Mouse (Mus musculus): ENCODE results near the gene Tmprss12.
"Not testable (repeated sequence)": the region's sequence is repeated elsewhere in the genome, so short reads cannot be mapped to it uniquely, and the experiment has no call there.

Gene Tmprss12

GRCm38 (mm10) chr15:100280626-100281025 lies at the start of gene Tmprss12:
TSS of gene Tmprss12 (plus strand) at chr15:100280837.
- no peak for DNase-seq (ENCODE audit: low read depth)

GRCm38 (mm10) chr15:100231616-100232525 lies 48.8 kb upstream of the Tmprss12 start:
- DNase-seq (ENCODE audit: low read depth), result no peak

GRCm38 (mm10) chr15:100235208-100235965 lies 45.2 kb upstream of the Tmprss12 start:
- no peak for DNase-seq (ENCODE audit: low read depth)

DNA sequence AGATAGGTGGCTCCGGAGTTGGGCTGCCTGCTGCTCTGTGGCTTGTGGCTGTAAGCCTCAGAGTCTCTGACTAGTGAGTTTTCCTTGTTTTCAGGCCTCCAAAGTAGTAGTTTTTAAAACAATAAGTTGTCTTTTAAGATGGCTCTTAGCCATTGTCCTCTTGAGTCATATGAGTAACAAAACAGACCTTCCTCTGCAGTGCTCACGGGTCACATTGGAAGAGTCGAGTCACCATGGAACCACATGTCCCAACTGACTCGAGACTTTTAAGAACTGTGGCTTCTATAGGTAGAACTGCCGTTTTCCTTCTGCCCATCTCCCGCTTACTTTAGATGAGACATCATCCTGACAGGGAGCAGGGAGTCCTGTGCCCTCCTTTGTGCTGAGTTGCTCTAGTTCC lies 43.7 kb upstream of the Tmprss12 start:
- DNase-seq (ENCODE audit: low read depth), result no peak

GRCm38 (mm10) chr15:100241780-100242179 lies 38.9 kb upstream of the Tmprss12 start:
- DNase-seq (ENCODE audit: low read depth), result no peak

- DNase-seq (ENCODE audit: low read depth), result no peak
Measured at GRCm38 (mm10) chr15:100245951-100246350, 34.7 kb upstream of the Tmprss12 start.

DNA sequence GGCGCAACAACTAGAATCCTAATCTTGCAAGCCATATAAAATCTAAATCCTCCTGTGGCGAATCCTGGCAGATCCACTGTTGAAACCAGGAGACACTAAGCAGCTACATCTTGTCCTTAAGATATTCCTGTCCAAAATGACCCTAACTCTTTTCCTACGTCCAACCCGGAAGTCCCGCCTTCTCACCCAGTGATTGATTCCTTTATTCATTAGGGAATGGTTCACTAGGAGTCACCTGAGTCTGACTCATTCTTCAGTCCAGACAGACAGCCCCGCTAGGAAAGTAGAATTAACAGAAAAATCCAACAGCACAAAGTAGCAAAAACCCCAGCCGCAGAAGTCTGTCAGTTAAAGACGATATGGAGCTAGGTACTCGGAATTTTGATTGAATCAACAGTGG lies 33.3 kb upstream of the Tmprss12 start:
- no peak for DNase-seq (ENCODE audit: low read depth)

GRCm38 (mm10) chr15:100248665-100249433 lies 31.8 kb upstream of the Tmprss12 start:
- no peak for DNase-seq (ENCODE audit: low read depth)

DNA sequence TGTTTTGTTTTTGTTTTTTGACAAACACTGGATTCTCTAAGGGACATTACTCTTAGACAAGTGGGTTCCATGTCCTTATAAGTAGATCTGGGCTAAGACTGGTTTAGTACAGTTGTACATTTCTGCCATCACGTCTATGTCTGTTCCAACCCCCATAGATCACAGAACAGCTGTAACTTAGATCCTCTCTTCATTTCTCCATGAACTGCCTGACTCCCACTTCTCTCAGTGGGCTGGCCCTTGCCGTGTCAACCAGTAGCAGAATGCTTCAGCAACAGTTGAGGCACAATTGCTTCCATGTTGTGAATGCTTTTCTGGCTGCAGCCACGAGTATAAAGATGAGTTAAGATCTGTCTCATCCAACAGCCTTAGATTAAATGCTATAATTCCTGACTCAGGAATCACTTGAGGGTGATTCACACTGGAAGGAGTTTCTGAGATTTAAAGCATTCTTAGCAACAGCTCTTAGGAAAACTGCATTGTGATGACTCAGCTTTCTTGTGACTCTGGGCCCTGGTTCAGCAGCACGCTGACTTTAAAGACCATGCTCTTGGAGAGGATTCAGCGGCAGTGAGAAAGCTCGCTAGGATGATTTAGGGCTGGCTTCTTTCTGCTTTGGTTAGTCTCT lies 29.4 kb upstream of the Tmprss12 start:
- DNase-seq (ENCODE audit: low read depth), result peak; percentile 75

DNA sequence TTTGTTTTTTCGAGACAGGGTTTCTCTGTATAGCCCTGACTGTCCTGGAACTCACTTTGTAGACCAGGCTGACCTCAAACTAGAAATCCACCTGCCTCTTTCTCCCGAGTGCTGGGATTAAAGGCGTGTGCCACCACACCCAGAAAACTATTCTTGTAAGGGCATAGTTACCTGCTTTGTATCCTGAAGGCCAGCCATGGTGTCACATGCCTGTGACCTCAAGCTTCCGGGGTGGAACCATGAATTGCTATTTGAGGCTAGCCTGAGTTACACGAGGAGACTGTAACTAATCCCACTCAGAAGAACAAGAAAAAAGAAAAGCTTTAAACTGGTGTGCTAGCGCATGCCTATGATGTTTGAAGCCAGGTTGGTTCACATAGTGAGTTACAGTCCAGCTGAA lies 24.3 kb upstream of the Tmprss12 start:
- DNase-seq (ENCODE audit: low read depth), result no peak

- no peak for DNase-seq (ENCODE audit: low read depth)
Measured at GRCm38 (mm10) chr15:100257305-100257704, 23.3 kb upstream of the Tmprss12 start.

- DNase-seq (ENCODE audit: low read depth), result no peak
Measured at GRCm38 (mm10) chr15:100258646-100259425, 21.8 kb upstream of the Tmprss12 start.

- DNase-seq (ENCODE audit: low read depth), result not testable (repeated sequence)
Measured at GRCm38 (mm10) chr15:100260351-100260750, 20.3 kb upstream of the Tmprss12 start.

GRCm38 (mm10) chr15:100263246-100263905 lies 17.3 kb upstream of the Tmprss12 start:
- no peak for DNase-seq (ENCODE audit: low read depth)

- DNase-seq (ENCODE audit: low read depth), result no peak
Measured at GRCm38 (mm10) chr15:100265586-100266325, 14.9 kb upstream of the Tmprss12 start.

DNA sequence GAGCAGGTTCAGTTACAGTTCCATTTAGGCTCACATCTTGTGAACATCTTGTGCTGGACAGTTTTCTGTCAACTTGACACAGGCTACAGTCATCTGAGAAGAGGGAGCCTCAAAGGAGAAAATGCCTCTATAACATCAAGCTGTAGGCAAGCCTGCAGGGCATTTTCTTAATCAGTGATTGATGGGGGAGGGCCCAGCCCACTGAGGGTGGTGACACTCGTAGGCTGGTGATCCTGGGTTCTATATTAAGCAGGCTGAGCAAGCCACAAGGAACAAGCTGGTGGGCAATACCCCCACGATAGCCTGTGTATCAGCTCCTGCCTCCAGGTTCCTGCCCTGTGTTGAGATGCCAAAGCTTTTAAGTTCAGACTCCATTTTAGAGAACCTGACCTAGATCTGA lies 11.7 kb upstream of the Tmprss12 start:
- no peak for DNase-seq (ENCODE audit: low read depth)

- no peak for DNase-seq (ENCODE audit: low read depth)
Measured at GRCm38 (mm10) chr15:100269776-100270175, 10.9 kb upstream of the Tmprss12 start.

DNA sequence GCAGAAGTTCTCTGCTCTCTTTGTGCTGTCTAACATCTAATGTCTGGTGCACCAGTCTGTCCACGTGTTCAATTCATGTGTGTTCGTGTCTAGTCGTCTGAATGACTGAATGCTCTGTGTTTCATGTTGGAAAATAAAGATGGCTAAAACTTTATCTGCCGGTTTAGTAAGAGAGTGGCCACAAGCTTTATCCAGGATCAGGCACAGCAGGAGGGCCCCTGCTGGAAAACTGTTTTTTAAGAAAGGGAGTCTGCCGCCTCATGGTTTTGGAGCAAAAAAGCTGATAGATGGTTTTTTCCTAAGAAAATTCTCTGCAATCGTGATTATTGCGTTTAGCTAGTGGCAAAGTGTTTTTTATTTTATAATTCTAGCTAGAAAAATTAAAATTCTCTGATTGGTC lies 10.0 kb upstream of the Tmprss12 start:
- DNase-seq (ENCODE audit: low read depth), result not testable (repeated sequence)

GRCm38 (mm10) chr15:100271411-100271810 lies 9.2 kb upstream of the Tmprss12 start:
- no peak for DNase-seq (ENCODE audit: low read depth)

Measured in fibroblast of lung, adult 2 months (primary cell).